Mouse (Mus musculus) hindbrain, postnatal 0 days (tissue): ENCODE results near the gene Gnai2. TPM values are rescaled to one million over a fixed set of nuclear protein-coding genes. Genes with fewer than 3 reads are reported as not detected.

Source experiments
- ATAC-seq: fragments of 200-750 bp; cut with Nextera tagmentation; 2 replicates; pipeline ENCODE4 v1.8.0; 2017; ENCODE audit warnings: mild to moderate bottlenecking, moderate TSS enrichment, moderate library complexity
- DNase-seq: peaks from one replicate; pipeline ENCODE4 v3.0.0-alpha.2; 2015; ENCODE audit warnings: low spot score
- H3K27ac ChIP-seq: fragments of 300-500 bp; sonication (generic); 2 replicates; pipeline ENCODE4 v1.5.1; 2014; ENCODE audit warnings: mild to moderate bottlenecking
- H3K27me3 ChIP-seq: fragments of 300-500 bp; sonication (generic); 2 replicates; pipeline ENCODE4 v1.6.1; 2014; ENCODE audit warnings: low read length, mixed read lengths; ENCODE audit not compliant: insufficient read depth
- H3K36me3 ChIP-seq: fragments of 300-500 bp; sonication (generic); 2 replicates; pipeline ENCODE4 v1.6.1; 2014; ENCODE audit warnings: low read length, mixed read lengths; ENCODE audit not compliant: insufficient read depth
- H3K4me1 ChIP-seq: fragments of 300-500 bp; sonication (generic); 2 replicates; pipeline ENCODE4 v1.6.1; 2014; ENCODE audit warnings: antibody characterized with exemption, low read length, mixed read lengths; ENCODE audit not compliant: insufficient read depth
- H3K4me2 ChIP-seq: fragments of 300-500 bp; sonication (generic); 2 replicates; pipeline ENCODE4 v1.6.1; 2014; ENCODE audit warnings: low read depth, mild to moderate bottlenecking, low read length, moderate library complexity, mixed read lengths
- H3K4me3 ChIP-seq: fragments of 300-500 bp; sonication (generic); 2 replicates; pipeline ENCODE4 v1.5.1; 2014; ENCODE audit warnings: low read length
- H3K9ac ChIP-seq: fragments of 300-500 bp; sonication (generic); replicated peaks from 2 replicates; pipeline ENCODE4 v1.6.1; 2014; ENCODE audit warnings: mild to moderate bottlenecking, low read length, moderate library complexity, mixed read lengths
- H3K9me3 ChIP-seq: fragments of 300-500 bp; sonication (generic); 2 replicates; pipeline ENCODE4 v1.6.1; 2016; ENCODE audit warnings: low read length, mixed read lengths
- CTCF ChIP-seq: IDR thresholded peaks from 2 replicates; pipeline ENCODE4 v1.5.1; 2016; ENCODE audit warnings: antibody characterized with exemption, control low read depth, low read depth
- WGBS: fragments of 180-500 bp; shearing (Covaris S2); extraction: QIAGEN DNeasy Blood & Tissue Kit; methylation state at CpG from one replicate; pipeline ENCODE4 v1.1.7; 2014; 5-methylcytosine and 5-hydroxymethylcytosine counted together
- polyA plus RNA-seq: library from polyadenylated mRNA; unstranded; fragments of >200 nt; fragmentation: Nextera tagmentation; extraction: Ambion mirVana; gene quantifications from 2 replicates; pipeline ENCODE4 v1.2.1, GENCODE M21; 2015
- total RNA-seq: library from RNA; depleted of rRNA; stranded (reverse); fragments of >200 nt; gene quantifications from 2 replicates; pipeline ENCODE4 v1.2.3, GENCODE M21; 2014

Gnai2 gene
- total and polyA plus RNA-seq, 2 experiments from 2014 or later, result 287 to 334 TPM

DNA sequence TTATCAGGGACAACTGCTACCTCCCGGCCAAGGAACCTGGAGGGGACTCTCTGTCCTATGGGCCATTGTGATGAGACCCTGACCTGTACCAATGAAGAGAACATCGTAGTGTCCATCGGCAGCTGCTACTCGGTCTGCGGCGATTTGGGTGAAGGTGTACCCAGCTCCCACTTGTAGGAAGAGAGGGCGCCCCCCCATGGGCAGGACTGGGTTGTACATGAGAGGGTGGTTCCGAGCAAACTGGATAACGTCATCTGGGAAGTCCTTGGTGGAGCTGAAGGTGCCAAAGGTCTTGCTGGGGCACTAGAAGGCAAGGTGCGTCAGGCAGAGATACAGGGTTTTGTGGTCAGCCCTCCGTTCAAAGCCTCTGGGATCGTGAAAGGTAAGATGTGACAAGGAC, 34.4 kb downstream of the Gnai2 start:
- H3K4me2 ChIP-seq, result no peak overlapping the region
- no peak overlapping the region for H3K9ac ChIP-seq
- WGBS, result 83% methylated on average over 12 of the region's 12 CpGs
- H3K27ac ChIP-seq, result no peak overlapping the region
- DNase-seq (no peak), ATAC-seq (no peak)
- H3K36me3 ChIP-seq, result no peaks in the 10 kb centered on the region
- peak; percentile 30; the same call in 1 of the 2 replicates for TF ChIP-seq CTCF
- H3K4me1 ChIP-seq, result peaks cover 4% of the 10 kb centered on the region; the same call in 1 of the 2 replicates
- no peak overlapping the region for H3K4me3 ChIP-seq
- H3K27me3 ChIP-seq, result no peaks in the 10 kb centered on the region
- H3K9me3 ChIP-seq, result no peaks in the 10 kb centered on the region

DNA sequence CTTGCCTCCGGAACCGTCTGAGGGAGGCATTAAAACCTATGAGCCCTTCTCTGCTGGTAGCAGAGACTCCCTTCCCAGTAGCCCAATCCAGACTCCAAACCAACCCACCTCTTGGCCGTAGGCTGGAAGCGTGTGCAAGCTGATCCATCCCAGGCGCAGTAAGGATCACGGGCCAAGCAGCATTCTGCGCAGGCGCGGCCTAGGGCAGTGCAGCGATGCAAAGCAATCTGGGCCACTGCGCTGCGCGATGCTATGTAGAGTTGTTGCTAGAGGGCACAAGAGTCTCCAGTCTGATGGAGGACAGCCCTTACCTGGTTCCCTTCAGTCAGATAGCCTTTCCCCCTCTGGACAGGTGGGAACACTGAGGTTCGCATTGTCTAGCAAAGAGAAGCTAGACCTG, 35.3 kb downstream of the Gnai2 start:
- Histone ChIP-seq H3K27me3 (no peaks in the 10 kb centered on the region), H3K36me3 (no peaks in the 10 kb centered on the region), H3K27ac (no peak overlapping the region), H3K4me3 (no peak overlapping the region), H3K9ac (no peak overlapping the region), H3K4me1 (peaks cover 3% of the 10 kb centered on the region; the same call in 1 of the 2 replicates), H3K4me2 (no peak overlapping the region), H3K9me3 (no peaks in the 10 kb centered on the region)
- WGBS, result 78% methylated on average over 14 of the region's 14 CpGs
- DNase-seq, result peak; percentile 31
- no peak for TF ChIP-seq CTCF
- no peak for ATAC-seq

- H3K4me2 ChIP-seq, result no peak overlapping the region
Measured at GRCm38 (mm10) chr9:107599433-107599832, 35.7 kb downstream of the Gnai2 start.

GRCm38 (mm10) chr9:107598385-107598784, 36.8 kb downstream of the Gnai2 start:
- no peak for TF ChIP-seq CTCF
- Histone ChIP-seq H3K9ac (no peak overlapping the region), H3K4me2 (no peak overlapping the region), H3K27ac (no peak overlapping the region), H3K4me1 (no peaks in the 10 kb centered on the region; the same call in 1 of the 2 replicates), H3K9me3 (no peaks in the 10 kb centered on the region), H3K27me3 (no peaks in the 10 kb centered on the region), H3K4me3 (no peak overlapping the region), H3K36me3 (0 out of 2 replicates have a peak, but pooled peaks cover 5% of the 10 kb centered on the region)
- no peak for ATAC-seq
- 73% methylated on average over 5 of the region's 5 CpGs for WGBS
- DNase-seq, result no peak

More at GRCm38 (mm10) chr9:107599433-107599832, 35.7 kb downstream of the Gnai2 start:
- TF ChIP-seq CTCF, result no peak
- DNase-seq (no peak), ATAC-seq (no peak)
- Histone ChIP-seq H3K4me3 (no peak overlapping the region), H3K27ac (no peak overlapping the region), H3K36me3 (no peaks in the 10 kb centered on the region), H3K4me1 (no peaks in the 10 kb centered on the region; the same call in 1 of the 2 replicates), H3K9ac (no peak overlapping the region), H3K27me3 (no peaks in the 10 kb centered on the region), H3K9me3 (no peaks in the 10 kb centered on the region)
- 93% methylated on average over 9 of the region's 9 CpGs for WGBS

DNA sequence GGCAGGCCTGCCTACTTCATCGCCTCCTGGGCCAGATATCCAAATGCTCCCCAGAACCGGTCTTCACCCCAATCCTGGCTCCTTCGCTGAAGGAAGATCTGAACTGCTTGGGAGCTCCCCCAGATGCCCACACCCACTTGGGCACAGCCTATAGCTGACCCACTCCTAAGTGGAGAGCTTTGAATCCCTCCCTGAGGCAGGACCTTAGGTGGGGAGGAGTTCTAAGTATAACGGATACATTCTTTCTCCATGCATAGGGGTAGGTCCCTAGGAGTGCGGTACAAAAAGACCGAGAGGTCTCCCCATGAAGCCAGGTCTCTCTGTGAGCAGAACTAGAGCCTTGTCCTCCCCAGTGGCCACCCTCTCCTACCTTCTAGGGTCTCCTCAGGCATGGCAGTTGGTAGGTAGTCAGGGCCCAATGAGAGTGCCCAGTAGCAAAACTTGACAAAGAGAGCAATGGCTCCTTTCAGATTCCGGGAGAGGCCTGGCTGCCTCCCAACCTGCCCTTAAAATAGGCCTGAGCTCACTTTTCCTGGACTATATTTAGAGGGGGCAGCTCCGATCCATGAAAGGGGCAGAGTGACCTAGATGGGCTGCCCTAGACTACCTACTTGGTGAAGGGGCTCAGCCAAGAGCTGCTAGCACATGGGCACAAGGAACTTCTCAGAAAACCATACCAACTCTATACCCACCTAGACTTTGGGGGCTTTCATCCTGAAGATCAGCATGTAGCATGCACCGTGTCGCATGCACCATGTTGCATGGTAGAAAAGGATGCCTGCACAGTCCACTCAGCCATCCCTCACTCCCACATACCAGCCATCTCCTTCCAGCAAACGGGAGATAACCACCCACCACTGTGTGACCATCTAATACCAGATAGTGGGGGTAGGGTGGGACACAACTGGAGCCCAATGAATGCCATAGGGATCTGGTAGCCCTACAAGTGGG, 38.3 kb downstream of the Gnai2 start:
- no peak for DNase-seq
- Histone ChIP-seq H3K27ac (no peak overlapping the region), H3K36me3 (peaks cover 9% of the 10 kb centered on the region; the same call in 1 of the 2 replicates), H3K4me2 (no peak overlapping the region), H3K4me1 (no peaks in the 10 kb centered on the region; the same call in 1 of the 2 replicates), H3K9me3 (no peaks in the 10 kb centered on the region), H3K27me3 (no peaks in the 10 kb centered on the region), H3K9ac (no peak overlapping the region), H3K4me3 (no peak overlapping the region)
- no peak for ATAC-seq
- 86% methylated on average over 11 of the region's 11 CpGs for WGBS
- TF ChIP-seq CTCF, result no peak

DNA sequence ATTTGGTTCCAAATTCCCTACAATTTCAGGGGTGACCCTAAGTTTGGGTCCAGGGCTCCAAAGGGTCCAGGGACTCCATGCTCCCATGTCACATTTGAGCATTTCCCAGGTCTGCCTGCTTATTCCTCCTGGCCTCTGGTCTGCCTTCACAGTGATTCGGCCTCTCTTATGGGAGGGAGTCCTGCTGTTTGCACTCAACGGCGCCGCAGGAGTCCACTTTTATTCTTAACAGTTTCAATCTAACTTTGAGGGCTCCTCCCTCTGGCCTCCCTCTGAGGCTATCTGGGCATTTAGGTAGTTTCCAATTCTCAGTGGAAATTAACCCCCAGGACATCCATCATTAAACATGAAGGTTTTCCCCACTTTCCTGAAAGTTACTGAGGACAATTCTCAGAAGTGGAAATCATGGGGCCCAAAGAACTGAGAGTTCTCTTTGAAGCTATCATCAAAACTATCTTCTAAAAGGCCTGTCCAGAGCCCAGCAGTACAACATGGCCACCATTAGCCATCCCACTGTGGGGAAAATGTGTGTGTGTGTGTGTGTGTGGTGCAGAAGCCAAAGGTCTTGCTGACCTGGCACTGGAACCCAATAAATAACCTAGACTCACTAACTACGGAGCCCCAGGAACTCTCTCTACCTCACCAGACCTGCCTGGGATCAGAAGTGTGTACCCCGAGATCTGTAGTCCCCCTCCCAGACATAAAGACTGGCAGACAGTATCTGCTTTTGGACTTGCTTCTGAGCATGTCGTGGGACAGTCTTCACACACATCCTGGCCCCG, 40.7 kb downstream of the Gnai2 start:
- H3K27ac ChIP-seq, result no peak overlapping the region
- ATAC-seq (no peak), DNase-seq (no peak)
- no peak overlapping the region for H3K4me3 ChIP-seq
- no peak for TF ChIP-seq CTCF
- no peaks in the 10 kb centered on the region for H3K4me1 ChIP-seq
- 69% methylated on average over 8 of the region's 8 CpGs for WGBS
- H3K9me3 ChIP-seq, result no peaks in the 10 kb centered on the region
- no peak overlapping the region for H3K4me2 ChIP-seq
- peaks cover 26% of the 10 kb centered on the region for H3K36me3 ChIP-seq
- no peak overlapping the region for H3K9ac ChIP-seq
- no peaks in the 10 kb centered on the region for H3K27me3 ChIP-seq
